In the genomic region with DNA sequence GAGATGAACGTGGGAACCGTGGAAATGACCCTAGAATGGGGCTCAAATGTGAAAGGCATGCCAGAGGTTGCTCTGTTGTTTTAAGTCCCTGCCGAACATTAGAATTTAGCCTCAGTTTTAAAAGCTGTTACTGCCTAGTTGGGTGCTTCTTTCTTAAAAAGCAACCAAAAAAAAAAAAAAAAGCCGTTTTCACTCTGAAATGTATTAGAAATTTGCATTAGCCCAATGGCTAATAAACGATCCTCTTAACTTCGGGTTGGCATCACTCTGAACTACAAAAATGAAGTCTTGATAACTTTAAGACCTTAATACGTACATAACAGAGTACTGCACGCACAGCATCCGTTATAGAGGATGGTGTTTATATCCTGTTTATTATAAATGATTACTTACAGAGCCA, we compare ENCODE assay signal across 8 mouse cellular contexts. TPM values are rescaled to one million over a fixed set of nuclear protein-coding genes. Genes with fewer than 3 reads are reported as not detected.
DNase-seq lines count a peak whose midpoint lies in the region; ATAC-seq and TF ChIP-seq lines count a peak whose summit lies in the region.

No protein-coding gene starts in this region.

- dilution Hi-C loops in CH12.LX (cut with MboI; ENCODE audit: extremely low pct_ligation_motif_present, extremely low pct_unique_long_range_greater_than_20kb, low sequenced_read_pairs): no loop called here

- peak overlapping the region; percentile 100 for H3K27ac ChIP-seq in heart, embryonic 13.5 days (replicated peaks)
- no peak overlapping the region for H3K27ac ChIP-seq in CH12.LX (ENCODE audit: insufficient read depth, low read depth)
- H3K27ac ChIP-seq in forebrain, postnatal 0 days (ENCODE audit: low read depth, low read length): peak overlapping the region; percentile 96
- peak overlapping the region; percentile 100 for H3K27ac ChIP-seq in midbrain, embryonic 10.5 days (replicated peaks)

- peak overlapping the region; percentile 97 for H3K9ac ChIP-seq in heart, embryonic 13.5 days
- H3K9ac ChIP-seq in CH12.LX (ENCODE audit: insufficient read depth, low read depth): no peak overlapping the region; the same call in 1 of the 2 replicates
- H3K9ac ChIP-seq in forebrain, postnatal 0 days: peak overlapping the region; percentile 87

- peak overlapping the region; percentile 94 for H3K4me2 ChIP-seq in heart, embryonic 13.5 days
- H3K4me2 ChIP-seq in CH12.LX (ENCODE audit: insufficient read depth, low read depth, poor library complexity, severe bottlenecking): peak overlapping the region; percentile 76
- peak overlapping the region; percentile 86 for H3K4me2 ChIP-seq in forebrain, postnatal 0 days (ENCODE audit: low read depth)

- no peaks in the 10 kb centered on the region for H3K27me3 ChIP-seq in heart, embryonic 13.5 days (replicated peaks)
- peaks cover 30% of the 10 kb centered on the region for H3K27me3 ChIP-seq in CH12.LX (replicated peaks)
- no peaks in the 10 kb centered on the region for H3K27me3 ChIP-seq in forebrain, postnatal 0 days (ENCODE audit: insufficient read depth, low read length)
- no peaks in the 10 kb centered on the region for H3K27me3 ChIP-seq in midbrain, embryonic 10.5 days (ENCODE audit: low read depth, poor library complexity, severe bottlenecking)

- no peaks in the 10 kb centered on the region for H3K9me3 ChIP-seq in heart, embryonic 13.5 days
- peaks cover 15% of the 10 kb centered on the region for H3K9me3 ChIP-seq in CH12.LX (replicated peaks; ENCODE audit: low read length)
- H3K9me3 ChIP-seq in forebrain, postnatal 0 days (ENCODE audit: low read length): no peaks in the 10 kb centered on the region
- H3K9me3 ChIP-seq in midbrain, embryonic 10.5 days (replicated peaks): no peaks in the 10 kb centered on the region

- no peak for DNase-seq in heart, adult 18-20 months
- no peak for DNase-seq in CH12.LX (ENCODE audit: extremely low read depth)
- no peak for DNase-seq in forebrain, postnatal 0 days
- DNase-seq in midbrain, embryonic 10.5 days (ENCODE audit: low spot score): no peak
- no peak for DNase-seq in left cerebral cortex, adult 9 months (ENCODE audit: low spot score in 2 of 2)
- DNase-seq in cerebellum, adult 18-20 months: no peak
- no peak for DNase-seq in kidney, adult 11 months

- H3K4me3 ChIP-seq in heart, embryonic 13.5 days: peak overlapping the region; percentile 97
- H3K4me3 ChIP-seq in CH12.LX (replicated peaks in 1 of 3; ENCODE audit: low read depth in 2 of 3, low read length in 2 of 3, poor library complexity in 1 of 3): peak overlapping the region in 2 of 3 experiments; percentile 46 to 97
- peak overlapping the region; percentile 97 for H3K4me3 ChIP-seq in forebrain, postnatal 0 days (ENCODE audit: low read depth, low read length)
- peak overlapping the region; percentile 98 for H3K4me3 ChIP-seq in midbrain, embryonic 10.5 days

- no peak for ATAC-seq in heart, embryonic 13.5 days (ENCODE audit: extremely low read depth, insufficient number of reproducible peaks, low FRiP score, low TSS enrichment)
- ATAC-seq in forebrain, postnatal 0 days: no peak

- peaks cover 21% of the 10 kb centered on the region for H3K79me2 ChIP-seq in CH12.LX (replicated peaks; ENCODE audit: control insufficient read depth, extremely low read depth, insufficient read depth, poor library complexity, severe bottlenecking)

- WGBS in heart, embryonic 13.5 days: 15% methylated on average over 9 of the region's 9 CpGs
- WGBS in forebrain, postnatal 0 days: 4% methylated on average over 9 of the region's 9 CpGs
- 12% methylated on average over 9 of the region's 9 CpGs for WGBS in midbrain, embryonic 10.5 days

- in situ Hi-C loops in CH12.LX (cut with MboI; ENCODE audit: low pct_ligation_motif_present, low pct_unique_long_range_greater_than_20kb, low sequenced_read_pairs): no loop called here

- TF ChIP-seq RAD21 in CH12.LX (IDR thresholded peaks at IDR 0.05; ENCODE audit: low read depth, low read length): no peak

- H3K4me1 ChIP-seq in heart, embryonic 13.5 days: peaks cover 17% of the 10 kb centered on the region
- H3K4me1 ChIP-seq in CH12.LX (ENCODE audit: control insufficient read depth in 1 of 2, insufficient read depth in 2 of 2): peaks cover 0 to 22% of the 10 kb centered on the region in 2 experiments; a peak in 2 of 4 replicates
- H3K4me1 ChIP-seq in forebrain, postnatal 0 days (ENCODE audit: insufficient read depth): no peaks in the 10 kb centered on the region
- H3K4me1 ChIP-seq in midbrain, embryonic 10.5 days: peaks cover 20% of the 10 kb centered on the region

- no peak for TF ChIP-seq EP300 in CH12.LX (IDR thresholded peaks at IDR 0.05; ENCODE audit: low read length)

- no peak for TF ChIP-seq CTCF in CH12.LX (conservative IDR thresholded peaks at IDR 0.05 in 1 of 2, IDR thresholded peaks at IDR 0.05 in 1 of 2; ENCODE audit: low read depth in 2 of 2, low read length in 2 of 2)
- no peak for TF ChIP-seq CTCF in forebrain, postnatal 0 days (IDR thresholded peaks at IDR 0.05; ENCODE audit: low read depth)

- no peaks in the 10 kb centered on the region for H3K36me3 ChIP-seq in heart, embryonic 13.5 days
- no peaks in the 10 kb centered on the region for H3K36me3 ChIP-seq in CH12.LX (replicated peaks in 1 of 2; ENCODE audit: control insufficient read depth in 1 of 2, insufficient read depth in 1 of 2, low read length in 1 of 2)
- H3K36me3 ChIP-seq in forebrain, postnatal 0 days (ENCODE audit: insufficient read depth): no peaks in the 10 kb centered on the region
- H3K36me3 ChIP-seq in midbrain, embryonic 10.5 days: no peaks in the 10 kb centered on the region

- TF ChIP-seq POLR2A in CH12.LX (IDR thresholded peaks at IDR 0.05; ENCODE audit: low read depth, low read length): no peak

TF ChIP-seq in CH12.LX, 34 proteins besides CTCF, POLR2A, EP300 and RAD21:
- TF ChIP-seq ZNF384 (IDR thresholded peaks at IDR 0.05; ENCODE audit: low read depth, low read length) (peak; percentile 58; the same call in 1 of the 2 replicates), ELF1 (IDR thresholded peaks at IDR 0.05; ENCODE audit: low read depth, low read length) (no peak)

RNA-seq across cellular contexts. Expression of gene Elf2, which starts 1.7 kb away (rescaled TPM):
- 50.7 and 57.8 TPM in 2 replicates for polyA plus RNA-seq in heart, embryonic 13.5 days (2015; fragmentation: Nextera tagmentation; extraction: Ambion mirVana)
- 10 to 100 TPM; 54.7 to 57.0 TPM for total RNA-seq in heart, adult 18-20 months (2021)
- total RNA-seq in CH12.LX (2012; rRNA removed) (30.5 and 31.2 TPM in 2 replicates), CH12.LX (2014; rRNA removed) (41.2 and 42.8 TPM in 2 replicates)
- 30.1 and 32.2 TPM in 2 replicates for polyA plus RNA-seq in CH12.LX (2012; ENCODE audit: insufficient read length, low read depth)
- 78.1 and 83.9 TPM in 2 replicates for total RNA-seq in forebrain, postnatal 0 days (2014; rRNA removed)
- 26.4 and 29.3 TPM in 2 replicates for polyA plus RNA-seq in forebrain, postnatal 0 days (2015; fragmentation: Nextera tagmentation; extraction: Ambion mirVana)
- polyA plus RNA-seq in midbrain, embryonic 10.5 days (2016; fragmentation: Nextera tagmentation; extraction: Ambion mirVana): 37.9 and 40.5 TPM in 2 replicates

RNA-seq across cellular contexts. Expression of gene Mgarp, which starts 54.4 kb away (rescaled TPM):
- 11.7 and 12.2 TPM in 2 replicates for polyA plus RNA-seq in heart, embryonic 13.5 days (2015; fragmentation: Nextera tagmentation; extraction: Ambion mirVana)
- total RNA-seq in heart, adult 18-20 months (2021): under 1 TPM; 0.31 to 0.35 TPM
- total RNA-seq in CH12.LX (2012; rRNA removed): not detected in 2 replicates
- not detected in 2 replicates for total RNA-seq in CH12.LX (2014; rRNA removed)
- 0.23 TPM in 1 of 2 replicates, not detected in the other for polyA plus RNA-seq in CH12.LX (2012; ENCODE audit: insufficient read length, low read depth)
- 0.54 and 0.67 TPM in 2 replicates for total RNA-seq in forebrain, postnatal 0 days (2014; rRNA removed)
- polyA plus RNA-seq in forebrain, postnatal 0 days (2015; fragmentation: Nextera tagmentation; extraction: Ambion mirVana): 0.42 and 0.53 TPM in 2 replicates
- polyA plus RNA-seq in midbrain, embryonic 10.5 days (2016; fragmentation: Nextera tagmentation; extraction: Ambion mirVana): 35.9 and 39.2 TPM in 2 replicates
